Mouse (Mus musculus) urinary bladder, postnatal 4 days (tissue): ENCODE measurements around the gene Tead1.
A peak's percentile ranks its signal among the peaks of the same experiment; 100 is the strongest.

Experiments
- DNase-seq, 2 experiments: peaks; one replicate each; pipeline ENCODE4 v3.0.0; 2021 to 2022; ENCODE audit warnings: low spot score in 2 of 2

Gene Tead1

DNA sequence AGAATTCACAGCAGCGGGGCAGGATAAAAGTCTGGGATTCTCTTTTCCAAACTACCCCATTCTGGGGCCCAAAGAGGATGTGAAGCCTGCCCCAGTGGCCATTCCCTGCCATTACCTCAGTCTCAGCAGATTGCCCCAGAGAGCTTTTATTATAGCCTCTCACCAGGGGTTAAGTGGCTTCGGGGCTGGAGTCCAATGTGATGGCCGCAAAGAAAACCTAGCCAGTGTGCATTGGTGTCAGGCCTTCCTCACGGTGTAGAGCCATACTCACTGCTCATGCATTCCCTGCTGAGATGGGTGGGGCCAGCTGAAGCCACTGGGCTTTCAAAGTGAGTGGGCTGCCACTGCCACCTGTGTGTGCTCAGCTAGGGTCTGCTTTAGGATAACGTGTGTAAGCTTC is 175.4 kb downstream of the Tead1 start:
- DNase-seq: no peak

DNA sequence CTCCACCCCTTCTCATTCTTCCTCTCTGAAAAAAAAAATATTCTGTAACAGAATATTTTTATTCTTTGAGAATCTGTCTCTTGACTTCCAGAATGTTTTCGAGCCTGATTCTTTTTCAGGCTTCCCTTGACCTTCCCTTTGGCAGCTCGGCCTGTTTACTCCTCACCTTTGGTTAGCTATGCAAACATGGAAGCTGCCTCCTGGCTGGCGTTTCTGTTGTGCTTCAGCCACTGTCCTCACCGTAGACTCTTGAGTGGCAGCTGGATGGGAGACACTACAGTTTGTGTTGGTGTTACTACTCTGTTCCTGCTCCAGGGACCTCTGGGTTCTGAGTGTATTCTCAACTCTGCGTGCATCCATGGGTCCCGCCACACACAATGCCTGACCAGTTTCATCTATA is 176.3 kb downstream of the Tead1 start:
- no peak for DNase-seq

DNA sequence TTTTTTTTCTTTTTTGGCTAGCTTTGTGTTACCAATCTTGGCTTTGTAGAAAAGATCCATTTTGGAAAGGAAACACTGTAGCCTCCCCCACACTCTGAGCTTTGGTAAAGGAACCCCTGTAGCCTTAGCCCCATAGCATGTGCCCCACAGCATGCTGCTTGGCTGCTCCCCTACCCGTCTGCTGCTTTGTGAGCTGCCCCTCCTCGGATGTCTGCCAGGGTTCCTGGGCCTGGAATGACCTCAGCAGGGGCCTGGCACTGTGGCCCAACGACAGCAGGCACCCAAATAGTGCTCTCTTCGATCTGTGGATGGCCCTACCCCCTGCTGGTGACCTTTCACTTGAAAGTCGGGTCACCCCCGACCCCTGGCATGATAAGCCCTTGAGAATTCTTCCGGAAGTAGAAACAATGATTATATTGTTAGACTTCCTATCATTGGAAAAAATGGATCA is 177.0 kb downstream of the Tead1 start:
- DNase-seq: no peak

DNA sequence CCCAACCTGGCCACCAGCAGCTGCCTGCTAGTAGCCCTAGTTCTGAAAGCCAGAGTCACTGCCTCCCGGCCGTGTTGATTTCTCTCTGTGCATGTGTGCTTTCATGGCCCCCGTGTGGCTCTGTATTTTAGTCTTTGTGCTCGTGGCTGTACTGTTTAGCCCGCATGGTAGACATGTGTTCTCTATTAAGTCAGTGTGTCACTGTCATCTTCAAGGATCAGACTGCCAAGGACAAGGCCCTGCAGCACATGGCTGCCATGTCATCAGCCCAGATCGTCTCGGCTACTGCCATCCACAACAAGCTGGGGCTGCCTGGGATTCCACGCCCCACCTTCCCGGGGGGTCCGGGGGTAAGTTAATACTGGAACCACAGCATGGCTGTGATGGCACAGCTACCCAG is 177.5 kb downstream of the Tead1 start:
- DNase-seq: no peak

DNA sequence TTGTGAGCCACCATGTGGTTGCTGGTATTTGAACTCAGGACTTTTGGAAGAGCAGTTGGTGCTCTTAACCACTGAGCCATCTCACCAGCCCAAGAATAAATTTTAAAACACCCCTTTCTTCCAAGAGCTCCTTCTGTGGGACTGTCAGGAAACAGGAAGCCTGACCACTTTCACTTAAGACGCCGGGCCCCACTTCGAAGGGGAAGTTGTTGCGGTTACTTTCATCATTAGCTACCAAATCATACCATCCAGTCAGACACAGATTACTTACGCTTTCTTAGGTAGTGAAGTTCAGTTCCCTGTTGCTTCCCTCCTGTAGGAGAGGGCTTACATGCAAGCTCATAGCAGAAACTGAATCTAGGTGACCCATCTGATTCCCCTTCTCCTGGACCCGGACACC is 180.8 kb downstream of the Tead1 start:
- no peak for DNase-seq

DNA sequence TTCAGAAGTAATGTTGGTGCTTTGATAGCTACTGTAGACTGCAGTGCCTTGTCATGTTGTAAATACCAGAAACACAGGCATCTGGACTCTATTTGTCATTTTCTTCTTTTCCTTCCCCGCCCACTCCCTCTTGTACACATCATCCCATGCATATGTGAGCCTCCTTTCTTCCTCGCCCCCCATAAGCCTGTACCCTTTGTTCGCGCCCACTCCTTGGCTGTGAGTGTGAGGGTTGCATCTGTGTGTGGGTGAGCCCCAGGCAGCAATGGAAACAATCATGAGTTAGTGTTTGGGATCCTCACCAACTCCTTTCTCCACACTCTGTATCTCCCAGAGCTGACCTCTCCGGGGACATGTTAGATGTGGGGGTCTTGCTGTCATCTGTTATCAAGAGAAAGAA is 183.0 kb downstream of the Tead1 start:
- DNase-seq: no peak

DNA sequence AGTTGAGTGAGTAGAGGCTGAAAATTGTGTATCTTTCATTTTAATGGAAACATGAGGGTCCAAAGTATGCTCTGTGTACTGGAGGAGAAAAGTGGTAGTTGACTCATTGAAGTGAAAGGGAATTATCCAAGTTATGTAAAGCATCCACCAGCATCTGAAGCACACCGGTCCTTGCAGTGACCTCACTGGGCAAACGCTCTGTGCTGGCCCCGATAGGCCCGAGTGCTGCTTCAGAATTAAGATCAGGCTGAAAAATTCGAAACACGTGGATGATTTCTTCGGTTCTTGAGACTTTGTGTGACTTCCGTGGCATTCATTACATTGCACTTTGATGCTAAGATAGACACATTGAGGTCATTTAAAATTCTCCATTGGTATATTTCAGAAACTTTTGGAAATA is 185.1 kb downstream of the Tead1 start:
- DNase-seq: no peak

DNA sequence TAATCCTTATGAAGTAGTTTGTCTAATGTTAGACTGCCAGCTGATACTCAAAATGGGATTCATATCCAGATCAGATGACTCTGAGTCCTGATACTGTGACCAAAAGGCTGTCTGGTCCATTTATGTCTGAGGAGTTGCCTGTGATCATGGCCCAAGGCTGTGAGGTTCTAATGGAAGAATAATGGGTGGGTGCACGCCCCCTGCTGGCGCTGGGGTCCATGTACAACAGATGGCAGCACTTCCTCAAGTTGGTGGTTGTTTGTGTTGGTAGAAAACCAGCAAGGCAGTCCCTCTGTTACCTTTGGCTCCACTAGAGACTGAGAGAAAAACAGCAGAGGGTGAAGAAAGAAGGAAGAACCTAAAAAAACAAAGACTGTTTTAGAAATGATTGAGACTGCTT is 186.6 kb downstream of the Tead1 start:
- DNase-seq: peak in 1 of 2 experiments; percentile 54

DNA sequence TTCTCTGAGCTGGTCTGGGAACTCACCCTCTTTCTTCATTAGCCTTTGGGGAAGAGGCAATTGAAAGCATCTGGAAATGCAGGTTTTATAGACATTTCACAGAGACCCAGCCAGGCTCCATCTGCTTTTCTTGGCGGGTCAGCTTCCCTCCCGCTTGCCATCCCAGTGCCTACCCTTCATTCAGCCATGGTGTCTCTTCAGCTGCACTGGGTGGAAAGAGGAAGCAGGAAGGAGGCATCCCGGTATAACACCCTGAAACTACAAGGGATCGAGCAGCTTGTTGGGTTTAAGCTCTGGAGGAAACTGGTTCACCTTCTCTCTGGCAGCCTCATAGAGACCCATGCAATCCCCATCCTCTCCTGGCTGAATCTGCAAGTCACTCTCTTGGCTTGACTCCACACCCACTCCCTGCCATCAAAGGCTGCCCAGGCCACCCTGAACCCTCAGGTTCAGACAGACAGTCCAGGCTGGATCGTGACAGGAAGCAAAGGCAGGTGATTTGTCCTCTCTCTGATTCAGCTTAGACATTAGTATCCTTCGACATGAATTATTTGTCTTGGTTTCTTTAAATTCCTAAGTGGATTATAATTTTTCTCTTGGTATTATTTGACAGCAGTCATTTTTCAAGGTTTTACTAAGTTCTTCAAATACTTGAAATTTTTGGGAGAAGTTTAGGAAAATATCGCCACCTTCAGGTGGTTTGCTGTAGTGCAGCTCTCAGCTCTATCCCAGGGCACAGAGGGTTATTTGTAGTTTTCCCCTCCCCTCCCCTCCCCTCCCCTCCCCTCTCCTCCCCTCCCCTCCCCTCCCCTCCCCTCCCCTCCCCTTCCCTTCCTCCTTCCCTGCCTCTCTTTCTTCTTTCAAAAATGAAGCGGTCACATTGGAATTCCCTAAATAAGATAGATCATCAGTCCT is 189.7 kb downstream of the Tead1 start:
- peak in 1 of 2 experiments; percentile 36 for DNase-seq

DNA sequence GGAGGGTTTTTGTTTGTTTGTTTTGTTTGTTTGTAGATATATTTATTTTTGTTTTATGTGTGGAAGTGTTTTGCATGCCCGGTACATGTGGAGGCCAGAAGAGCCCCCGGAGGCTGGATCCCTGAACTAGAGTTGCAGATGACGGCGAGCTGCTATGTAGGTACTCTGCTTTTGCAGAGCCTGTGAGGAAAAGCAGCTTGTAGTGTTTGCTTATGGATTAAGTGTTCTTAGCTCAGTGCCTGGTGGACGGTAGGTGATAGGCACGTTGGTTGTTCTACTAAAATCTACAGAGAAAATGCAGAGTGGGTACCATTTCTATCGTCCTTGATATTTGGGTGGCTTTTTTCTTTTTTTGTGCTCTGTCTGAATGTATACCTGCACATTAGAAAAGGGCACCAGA is 192.6 kb downstream of the Tead1 start:
- DNase-seq: no peak

DNA sequence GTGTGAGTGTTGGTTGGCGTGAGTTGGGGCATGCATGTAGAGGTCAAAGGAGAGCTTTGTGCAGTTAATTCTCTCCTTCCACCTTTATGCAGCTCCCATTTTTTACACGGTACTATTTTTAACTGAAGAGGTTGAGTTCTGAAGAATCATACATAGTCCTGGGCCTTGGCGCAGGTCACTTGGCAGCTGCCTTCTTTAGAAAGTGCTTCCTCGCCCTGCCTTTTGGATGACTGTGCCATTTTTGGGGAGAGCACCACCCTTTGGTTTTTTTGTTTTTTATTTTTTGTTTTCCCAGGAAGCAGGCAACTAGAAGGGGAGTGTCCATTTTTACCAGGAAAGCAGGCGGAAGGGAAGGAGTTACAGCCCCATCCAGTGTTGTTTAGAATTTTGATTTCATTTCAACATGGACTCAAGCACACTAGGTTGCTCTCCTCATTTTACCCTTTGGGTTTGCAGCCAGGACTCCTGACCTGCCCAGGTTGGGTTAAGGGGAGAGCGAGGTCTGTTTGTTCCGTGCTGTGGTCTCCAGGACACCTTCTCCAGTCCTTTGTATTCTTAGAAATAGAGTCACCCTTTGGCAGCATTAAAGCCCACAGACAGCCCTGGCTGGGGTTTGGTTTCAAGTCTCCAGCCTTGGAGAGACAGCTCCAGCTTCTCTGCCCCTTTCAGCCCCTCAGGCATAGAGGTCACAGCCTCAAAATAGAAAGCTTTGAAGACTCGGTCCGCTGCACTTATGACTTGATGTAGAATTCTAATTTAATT is 193.5 kb downstream of the Tead1 start:
- no peak for DNase-seq

DNA sequence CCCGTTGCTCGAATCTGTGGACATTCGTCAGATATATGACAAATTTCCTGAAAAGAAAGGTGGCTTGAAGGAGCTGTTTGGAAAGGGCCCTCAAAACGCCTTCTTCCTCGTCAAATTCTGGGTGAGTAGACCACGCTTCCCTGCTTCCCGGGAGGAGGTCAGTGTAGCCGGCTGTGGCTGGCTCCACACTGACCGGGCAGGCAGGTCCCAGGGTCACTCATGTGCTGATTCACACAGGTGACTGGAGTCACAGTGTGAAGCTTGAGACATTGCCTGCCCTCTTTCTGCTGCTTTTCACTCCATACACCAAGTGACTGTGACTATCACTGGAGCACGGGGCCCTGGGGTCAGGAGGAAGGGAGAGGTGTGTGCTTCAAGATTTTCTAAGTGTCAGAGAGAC is 197.0 kb downstream of the Tead1 start:
- no peak for DNase-seq

DNA sequence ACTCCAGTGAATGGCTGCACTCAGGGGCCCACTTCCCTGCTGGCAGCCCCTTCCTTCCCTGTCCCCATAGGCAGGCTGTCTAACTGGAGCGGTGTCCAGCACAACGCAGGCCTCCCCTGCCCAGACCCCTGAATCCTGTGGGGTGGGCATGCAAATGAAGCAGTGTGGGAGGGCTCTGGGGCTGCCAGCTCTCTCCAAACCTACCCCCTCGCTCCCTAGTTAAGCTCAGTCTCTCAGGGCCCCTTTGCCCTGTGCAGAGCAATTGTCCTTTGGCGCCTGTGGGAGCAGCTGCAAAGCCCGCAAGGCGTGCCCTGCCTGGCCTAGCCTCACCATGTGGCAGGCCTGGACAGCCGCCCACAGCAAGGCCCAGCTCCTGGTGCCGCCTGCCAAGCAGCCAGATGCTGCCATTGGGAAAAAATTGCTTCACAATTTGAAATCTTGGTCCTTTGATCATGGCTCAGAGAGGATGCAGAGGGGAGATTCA is 204.7 kb downstream of the Tead1 start:
- DNase-seq: no peak

DNA sequence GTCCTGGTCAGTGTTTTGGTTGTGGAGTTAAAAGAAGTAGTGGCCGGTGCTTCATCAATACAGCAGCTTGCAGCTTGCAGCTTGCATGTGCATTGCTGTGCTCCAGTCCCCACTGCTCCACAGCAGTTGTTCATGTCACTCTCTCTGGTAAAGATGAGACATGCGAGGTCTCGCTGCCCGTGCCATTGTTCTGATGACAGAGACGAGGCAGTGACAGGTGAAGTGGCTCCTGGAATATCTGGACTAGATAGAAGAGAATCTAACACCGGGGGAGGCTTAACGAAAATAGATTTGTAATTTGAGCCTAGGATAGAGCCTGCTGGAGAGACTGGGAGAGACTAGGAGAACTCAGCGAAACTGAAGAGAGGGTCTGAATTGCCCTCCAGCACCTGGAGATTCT is 206.4 kb downstream of the Tead1 start:
- no peak for DNase-seq

DNA sequence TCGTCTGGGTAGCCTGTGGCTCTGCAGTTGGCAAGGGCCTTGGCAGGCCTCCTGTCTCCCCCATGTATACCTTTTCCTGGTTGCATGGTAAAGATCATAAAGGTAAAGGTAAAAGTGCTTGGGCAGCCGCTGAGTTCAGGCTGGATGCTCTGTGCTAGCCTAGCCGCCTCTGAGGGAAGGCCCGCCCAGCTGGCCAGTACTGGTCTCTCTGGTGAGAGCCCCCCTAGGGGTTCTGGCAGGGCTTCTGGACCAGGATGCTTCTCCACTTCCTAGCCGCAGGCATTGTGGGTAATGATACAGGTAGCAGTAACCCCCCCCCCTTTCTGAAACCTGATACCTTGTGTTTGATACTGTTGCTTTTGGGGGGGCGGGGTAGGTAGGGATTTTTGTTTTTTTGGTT is 212.8 kb downstream of the Tead1 start:
- DNase-seq: no peak

DNA sequence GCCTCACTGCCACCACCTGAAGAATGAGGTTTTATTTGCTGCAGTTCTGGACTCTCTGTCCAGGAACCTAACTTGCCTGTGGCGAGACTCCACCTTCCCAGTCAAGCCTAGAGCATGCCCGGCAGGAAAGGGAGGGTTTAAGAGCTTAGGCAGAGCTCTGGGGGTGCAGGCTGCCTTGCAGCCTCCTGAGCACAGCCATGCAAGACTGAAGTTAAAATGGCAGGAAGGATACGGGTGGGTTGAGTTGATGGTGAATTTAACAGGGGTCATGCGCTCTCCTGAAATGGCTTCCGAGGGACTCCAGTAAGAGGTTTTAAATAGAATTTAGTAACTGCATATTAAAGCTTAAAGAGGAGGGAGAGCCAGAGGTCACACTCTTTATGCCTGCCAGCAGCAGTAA is 213.5 kb downstream of the Tead1 start:
- no peak for DNase-seq

DNA sequence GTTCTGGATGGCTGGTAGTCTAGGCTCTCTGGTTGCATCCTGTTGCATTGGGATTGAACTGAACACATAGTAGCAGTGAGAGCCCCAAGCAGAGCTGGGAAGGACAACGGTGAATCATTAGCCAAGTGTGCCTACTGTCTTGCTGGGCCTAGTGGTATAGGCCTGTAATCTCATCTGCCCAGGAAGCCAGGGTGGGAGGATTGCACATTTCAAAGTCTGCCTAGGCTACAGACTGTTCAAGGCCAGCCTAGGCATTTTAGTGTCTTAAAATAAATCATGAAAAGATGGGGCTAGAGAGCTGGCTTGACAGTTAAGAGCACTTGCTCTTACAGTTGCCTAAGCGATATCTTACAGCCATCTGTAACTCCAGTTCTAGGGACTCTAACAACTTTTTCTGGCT is 217.2 kb downstream of the Tead1 start:
- DNase-seq: no peak

DNA sequence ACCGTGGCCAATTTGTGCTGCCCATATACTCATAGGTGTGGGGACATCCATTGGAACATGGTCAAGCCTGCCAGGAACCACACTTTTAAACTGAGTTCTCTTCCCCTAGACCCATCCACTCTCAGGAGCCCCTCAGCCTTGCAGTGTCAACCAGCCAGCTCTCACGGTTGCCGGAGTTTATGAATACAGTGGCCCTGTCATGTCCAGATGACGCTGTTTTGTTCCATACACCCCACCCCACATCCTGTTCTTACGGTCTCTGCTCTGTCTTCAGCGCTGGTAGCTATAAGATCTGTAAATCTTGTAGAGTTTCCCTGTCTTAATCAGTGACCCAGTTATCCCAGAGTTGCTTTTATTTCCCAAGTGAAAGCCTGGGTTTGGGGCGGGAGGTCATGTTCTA is 222.6 kb downstream of the Tead1 start:
- DNase-seq: no peak

DNA sequence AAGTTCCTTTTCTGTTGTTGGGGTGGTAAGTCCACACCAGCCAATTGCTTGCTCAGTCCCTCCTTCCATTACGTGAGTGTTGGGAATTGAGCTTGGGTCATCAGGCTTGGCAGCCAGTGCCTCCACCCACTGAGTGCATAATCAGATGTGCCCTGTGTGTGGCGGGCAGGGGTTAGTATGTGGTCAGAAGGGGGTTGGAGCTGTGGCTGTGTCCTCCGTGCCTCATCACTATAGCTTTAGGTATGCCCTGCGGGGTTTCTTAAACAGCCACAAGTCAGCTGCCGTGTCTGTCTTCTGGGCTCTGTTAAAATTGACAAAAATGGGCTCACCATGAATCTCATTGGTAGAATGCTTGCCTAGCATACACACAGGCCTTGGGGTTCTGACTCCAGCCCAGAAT is 227.7 kb downstream of the Tead1 start:
- DNase-seq: no peak

DNA sequence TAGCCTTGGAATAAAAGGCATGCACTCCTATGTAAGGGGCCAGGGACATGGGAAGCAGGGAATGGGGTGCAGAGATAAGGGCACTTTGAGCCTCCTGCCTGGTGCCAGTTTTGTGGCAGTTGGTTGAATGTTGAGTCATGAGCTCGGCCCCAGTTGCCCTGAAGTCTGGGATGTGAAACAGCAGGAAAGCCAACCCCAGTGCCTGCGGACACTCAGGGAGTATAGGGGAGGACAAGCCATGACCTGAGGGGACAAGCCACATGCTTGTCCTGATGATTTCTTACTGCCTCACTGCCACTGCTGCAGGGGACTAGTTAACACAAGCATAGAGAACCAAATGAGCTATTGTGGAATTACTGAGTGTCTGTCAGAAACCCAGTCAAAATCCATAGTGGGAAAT is 228.3 kb downstream of the Tead1 start:
- no peak for DNase-seq

DNA sequence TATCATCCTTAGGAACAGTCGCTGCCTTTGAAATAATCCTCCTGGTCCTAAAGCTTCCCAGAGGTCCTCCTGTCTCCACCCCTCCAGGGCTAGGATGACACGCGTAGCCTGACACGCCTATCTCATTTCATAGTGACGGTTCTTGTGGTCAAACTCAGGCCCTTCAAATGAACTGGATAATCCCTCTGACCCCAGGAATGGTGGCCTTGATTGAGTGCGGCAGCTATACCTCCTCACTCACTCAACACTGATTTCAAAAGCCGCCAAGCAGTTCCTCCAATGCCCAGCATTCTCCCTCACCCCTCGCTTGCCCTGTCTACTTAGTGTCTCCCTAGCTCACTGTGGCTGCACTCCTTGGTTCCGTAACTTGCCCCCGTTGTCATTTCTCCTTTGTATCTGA is 230.0 kb downstream of the Tead1 start:
- DNase-seq: no peak

DNA sequence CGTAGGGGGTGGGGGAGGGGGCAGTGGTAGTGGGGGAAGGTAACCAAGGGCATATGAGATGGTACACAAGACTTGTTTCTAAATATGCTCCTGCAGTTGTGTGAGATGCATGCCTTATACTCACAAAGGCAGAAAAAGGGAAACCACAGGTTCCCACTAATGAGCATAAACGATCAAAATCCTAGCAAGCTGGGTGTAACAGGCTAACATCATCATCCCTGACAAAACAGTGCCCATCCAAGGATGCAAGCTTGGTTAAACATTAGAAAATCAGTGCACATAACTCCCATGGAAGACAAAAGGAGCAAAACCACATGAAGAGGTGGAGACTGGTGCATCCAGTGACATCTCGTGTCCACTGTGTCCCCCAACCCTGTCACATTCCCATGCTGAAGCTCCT is 233.9 kb downstream of the Tead1 start:
- DNase-seq: no peak

DNA sequence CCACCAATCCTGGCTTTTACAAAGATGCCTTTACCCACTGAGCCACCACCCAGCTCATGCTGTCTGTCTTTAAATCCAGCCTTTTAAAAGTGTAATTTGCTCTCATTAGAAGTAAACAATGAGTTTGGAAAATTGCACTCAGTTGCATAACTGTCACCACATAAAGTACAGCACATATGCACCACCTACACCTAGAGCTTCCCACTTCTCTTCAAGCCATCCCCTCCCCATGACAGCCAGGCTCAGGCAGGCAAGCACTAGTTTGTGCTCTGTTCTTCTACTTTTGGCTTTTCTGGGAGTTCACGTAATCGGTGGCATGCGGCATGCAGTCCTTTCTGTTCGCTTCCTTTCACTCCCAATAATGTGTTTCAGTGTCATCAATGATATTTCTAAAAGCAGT is 236.5 kb downstream of the Tead1 start:
- no peak for DNase-seq
